Mouse (Mus musculus) cerebral cortex, adult 2 months (tissue): ENCODE data around the gene Mta2.

Experiments
- WGBS: fragments of 180-500 bp; shearing (Covaris S2); methylation state at CpG from one replicate; pipeline ENCODE4 v1.1.7; 2018; 5-methylcytosine and 5-hydroxymethylcytosine counted together

Gene Mta2

DNA sequence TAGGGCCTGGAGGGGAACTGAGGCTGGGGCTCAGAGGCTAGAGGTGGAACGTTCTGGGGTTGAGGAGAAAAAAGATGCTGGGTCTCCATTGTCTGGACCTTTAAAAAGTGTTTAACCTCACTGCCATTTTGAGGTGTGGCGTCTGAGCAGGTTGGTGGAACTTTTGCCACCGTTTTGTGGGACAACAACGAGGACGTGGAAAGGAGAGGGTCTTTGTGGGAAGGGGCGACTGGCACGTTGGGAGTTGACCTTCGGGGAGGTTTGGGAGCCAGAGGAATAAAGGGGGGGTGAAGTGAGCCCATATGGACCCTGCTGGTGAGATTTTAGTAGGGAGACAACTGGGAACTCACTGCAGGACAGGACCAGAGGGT, 25.7 kb downstream of the Mta2 start:
- WGBS: 0% methylated on average over 8 of the region's 8 CpGs

DNA sequence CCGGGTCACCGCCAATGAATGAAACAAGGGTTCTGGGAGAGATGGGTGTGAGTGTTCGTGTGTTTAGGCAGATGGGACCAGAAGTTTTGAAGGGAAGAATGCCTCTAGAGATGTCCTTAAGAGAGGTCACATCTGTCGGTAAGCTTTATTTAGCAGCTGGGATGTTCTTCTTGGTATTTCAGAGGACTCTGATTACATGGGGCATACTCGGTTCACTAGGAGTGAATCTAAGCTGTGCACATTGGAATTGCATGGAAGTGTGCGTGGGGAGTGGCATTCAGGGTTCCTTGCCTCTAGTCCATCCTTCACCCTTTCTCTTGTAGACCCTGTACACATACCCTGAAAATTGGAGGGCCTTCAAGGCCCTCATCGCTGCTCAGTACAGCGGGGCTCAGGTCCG, 26.2 kb downstream of the Mta2 start:
- 6% methylated on average over 9 of the region's 9 CpGs for WGBS

DNA sequence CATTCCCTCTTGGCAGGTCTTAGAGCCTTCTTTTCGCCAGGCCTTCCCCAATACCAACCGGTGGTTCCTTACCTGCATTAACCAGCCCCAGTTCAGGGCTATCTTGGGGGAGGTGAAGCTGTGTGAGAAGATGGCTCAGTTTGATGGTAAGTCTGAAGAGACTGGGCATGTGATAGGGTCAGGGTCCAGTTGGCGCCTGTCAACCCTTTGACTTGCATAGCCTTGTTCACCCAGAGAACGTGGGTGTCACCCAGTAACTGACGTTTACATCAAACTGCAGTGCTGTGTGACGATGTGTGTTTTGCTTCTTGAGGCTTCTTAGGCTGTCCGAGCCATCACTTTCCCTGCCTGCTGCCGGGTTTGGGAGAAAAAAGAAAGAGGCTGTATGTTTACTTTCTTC, 30.8 kb downstream of the Mta2 start:
- WGBS: 86% methylated on average over 8 of the region's 8 CpGs

DNA sequence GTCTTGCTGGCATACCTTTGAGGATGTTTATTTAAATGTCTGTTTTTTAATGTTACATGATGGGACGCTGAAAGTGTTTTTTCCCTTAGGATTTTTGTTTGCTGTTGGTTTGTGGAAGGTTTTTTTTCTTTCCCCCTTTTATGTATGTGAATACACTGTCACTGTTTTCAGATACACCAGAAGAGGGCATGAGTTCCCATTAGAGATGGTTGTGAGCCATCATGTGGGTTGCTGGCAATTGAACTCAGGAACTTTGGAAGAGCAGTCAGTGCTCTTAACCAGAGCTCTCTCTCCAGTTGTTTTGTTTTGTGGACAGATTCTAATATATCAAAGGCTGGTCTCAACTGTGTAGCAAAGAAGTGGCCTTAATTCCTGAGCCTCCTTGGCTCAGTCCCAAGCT, 33.0 kb downstream of the Mta2 start:
- 92% methylated on average over 1 of the region's 1 CpGs for WGBS

DNA sequence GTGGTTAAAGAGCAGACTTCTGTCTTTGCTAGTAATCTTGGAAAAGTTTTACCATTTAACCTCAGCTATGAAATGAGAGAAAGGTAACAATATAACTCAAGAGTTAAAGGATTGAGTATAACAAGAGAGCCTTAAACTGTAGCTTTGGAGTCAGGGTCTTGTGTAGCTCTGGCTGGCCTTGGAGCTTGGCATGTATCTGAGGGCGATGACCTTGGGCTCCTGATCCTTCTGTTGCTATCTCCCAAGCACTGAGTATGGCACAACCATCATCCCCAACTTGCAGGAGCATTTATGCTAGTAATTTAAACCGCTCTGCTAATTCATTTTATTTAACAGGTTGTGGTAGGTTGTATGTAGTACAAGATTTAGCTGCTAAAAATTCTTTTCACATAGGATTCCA, 33.8 kb downstream of the Mta2 start:
- 95% methylated on average over 2 of the region's 2 CpGs for WGBS

DNA sequence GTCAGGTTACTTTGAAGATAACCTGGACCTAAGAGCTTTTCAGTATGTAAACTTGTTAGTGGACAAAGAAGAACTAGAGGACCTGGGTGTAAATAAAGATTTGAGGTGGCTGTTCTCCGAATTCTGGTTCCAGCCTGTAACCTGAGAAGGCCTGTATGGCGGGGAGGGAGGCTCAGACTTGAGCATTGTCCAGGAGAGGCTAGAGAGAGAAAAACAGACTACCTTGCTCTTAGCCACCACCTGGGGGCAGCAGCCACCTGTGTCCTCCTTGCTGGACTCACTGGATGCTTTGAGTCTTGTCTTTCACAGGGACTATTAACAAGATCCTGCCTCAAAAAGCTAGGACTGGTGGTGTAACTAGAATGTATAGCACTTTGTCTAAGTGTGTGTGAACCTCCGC, 34.9 kb downstream of the Mta2 start:
- WGBS: 57% methylated on average over 3 of the region's 3 CpGs

DNA sequence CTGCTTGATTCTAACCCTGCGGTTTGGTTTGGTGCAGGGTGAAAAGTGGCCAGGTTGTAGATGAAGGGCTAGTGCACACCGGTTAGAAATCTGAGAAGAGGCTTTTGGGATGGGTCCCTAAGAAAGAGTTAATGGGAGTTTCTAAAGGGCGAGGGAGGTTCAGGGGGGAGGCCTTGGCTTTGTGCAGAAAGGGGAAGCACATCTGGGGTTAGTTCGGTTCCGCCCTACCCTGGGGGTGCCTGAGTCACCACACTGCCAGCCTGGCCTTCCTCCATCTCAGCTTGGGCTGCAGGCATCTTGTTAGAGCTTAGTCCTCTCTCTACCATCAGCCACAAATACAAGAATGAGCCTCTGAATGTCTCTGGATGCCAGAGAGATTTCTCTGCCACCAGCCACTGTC, 39.1 kb downstream of the Mta2 start:
- WGBS: 59% methylated on average over 5 of the region's 5 CpGs

DNA sequence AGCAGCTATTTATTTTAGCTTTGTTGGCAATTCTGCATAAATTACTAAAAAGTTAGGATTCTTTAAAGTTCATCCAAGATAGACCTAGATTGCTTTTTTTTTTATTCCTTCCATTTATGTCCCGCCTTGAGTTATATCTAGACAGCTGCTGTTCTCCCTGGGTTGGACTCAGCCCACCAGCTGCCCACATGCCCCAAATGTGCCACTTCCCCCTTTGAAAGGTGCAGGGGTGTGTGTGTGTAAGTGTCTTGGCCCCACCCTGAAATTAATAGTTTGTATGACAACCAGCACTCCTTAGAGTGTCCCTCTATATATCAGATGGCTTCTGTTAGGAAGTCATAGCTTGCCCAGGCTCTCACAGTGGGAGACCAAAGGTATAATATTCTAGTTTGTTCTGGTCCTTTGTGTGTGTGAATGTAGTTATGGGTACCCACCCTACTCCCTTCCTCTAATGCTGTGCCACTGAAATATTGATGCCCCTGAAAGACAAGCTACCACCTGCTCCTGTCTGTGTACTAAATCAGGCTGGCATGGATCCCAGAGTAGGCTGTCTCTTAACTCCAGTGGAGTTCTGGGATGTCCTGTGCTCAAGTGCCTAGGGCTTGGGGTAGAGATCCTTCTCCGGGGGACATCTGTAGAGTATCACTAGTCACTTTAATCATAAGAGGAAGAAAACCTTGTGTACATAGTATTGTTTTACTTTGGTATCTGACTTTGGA, 39.9 kb downstream of the Mta2 start:
- 49% methylated on average over 2 of the region's 2 CpGs for WGBS

DNA sequence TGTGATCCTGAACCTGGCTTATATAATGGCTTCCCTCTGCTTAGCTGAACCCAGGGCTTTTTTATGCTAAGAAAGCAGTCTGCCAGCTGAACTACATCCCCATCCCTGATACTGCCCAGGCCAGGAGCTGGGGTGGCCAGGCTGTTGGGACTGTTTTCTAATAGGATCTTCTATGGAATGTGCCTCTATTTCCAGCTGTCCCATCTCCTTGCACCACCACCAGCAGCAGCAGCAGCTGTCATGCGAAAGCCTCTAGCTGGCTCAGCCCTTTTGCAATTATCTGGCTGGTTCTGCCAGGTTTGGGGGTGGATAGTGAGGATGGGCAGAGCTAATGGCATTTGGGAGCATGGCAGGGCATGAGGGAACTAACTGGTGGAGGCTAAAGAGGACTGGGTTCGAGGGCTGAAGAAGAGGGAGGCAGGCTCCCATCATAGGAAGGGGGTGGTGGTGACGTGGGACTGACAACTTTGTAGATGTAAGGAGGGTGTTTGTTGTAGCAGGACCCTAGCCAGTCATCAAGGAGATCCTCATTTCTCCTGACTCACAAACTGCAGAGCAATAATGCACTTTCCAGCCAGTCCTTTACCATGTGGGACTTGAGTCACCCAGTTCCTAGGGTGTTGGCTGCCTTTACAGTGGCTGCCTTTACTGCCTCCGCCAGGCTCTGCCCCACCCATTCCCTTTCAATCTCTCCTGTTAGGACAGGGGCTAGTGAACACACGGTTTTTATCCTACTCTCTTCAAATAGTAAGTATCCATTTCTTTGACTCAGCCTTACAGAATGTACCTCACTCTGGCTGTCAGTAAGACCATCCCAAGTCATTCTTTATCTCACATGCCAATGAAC, 40.9 kb downstream of the Mta2 start:
- WGBS: 61% methylated on average over 5 of the region's 5 CpGs

DNA sequence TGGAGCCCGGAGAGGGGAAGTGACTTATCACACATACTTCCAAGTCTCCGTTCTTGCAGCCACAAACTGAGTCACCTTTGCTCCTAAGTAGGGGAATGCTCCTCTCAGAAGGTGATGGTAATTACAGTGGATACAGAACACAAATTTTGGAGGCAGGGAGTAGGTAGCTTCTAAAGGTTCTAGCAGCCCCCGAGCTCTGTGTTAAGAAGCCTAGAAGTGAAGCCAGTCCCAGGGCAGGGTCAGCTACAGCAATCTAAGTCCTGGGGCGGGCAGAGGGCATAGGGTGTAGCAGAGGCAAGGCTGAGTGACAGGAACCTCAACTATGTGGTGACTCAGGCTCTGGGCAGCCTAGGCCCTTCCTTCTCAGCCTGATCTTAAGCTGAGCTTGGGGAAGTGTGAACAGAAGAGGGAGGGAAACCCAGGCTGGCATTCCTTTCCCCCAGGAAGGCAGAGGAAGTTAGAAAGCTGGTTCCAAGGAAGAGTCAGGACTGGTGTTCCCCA, 41.5 kb downstream of the Mta2 start:
- WGBS: 61% methylated on average over 4 of the region's 4 CpGs

DNA sequence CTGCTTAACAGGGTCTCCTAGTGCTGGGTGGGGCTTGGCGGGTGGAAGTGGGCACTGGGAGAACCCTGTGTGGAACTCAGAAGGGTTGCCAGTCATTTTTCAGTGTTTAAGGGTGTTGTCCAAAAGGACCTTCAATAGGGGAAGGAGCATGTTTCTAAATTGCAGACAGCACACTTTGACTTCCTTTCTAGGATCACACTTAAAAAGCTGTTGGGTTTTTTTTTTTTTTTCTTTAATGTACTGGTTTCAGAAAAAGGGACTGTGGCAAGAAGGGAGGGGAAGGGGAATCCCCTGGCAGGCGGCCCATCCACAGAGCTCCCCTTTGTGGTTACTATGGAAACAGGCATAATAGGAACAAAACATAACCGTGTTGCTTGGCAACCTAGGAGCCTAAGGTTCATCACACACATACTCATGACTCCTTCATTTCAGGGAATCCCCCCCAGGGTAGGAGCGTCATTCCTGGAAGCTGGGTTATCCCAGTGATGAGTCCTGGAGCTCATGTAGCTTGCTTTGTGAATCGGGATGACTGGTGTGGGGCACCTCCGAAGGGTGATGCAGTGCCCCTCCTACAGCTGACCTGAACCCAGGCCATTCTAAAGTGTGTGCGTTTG, 42.7 kb downstream of the Mta2 start:
- WGBS: 12% methylated on average over 7 of the region's 7 CpGs

DNA sequence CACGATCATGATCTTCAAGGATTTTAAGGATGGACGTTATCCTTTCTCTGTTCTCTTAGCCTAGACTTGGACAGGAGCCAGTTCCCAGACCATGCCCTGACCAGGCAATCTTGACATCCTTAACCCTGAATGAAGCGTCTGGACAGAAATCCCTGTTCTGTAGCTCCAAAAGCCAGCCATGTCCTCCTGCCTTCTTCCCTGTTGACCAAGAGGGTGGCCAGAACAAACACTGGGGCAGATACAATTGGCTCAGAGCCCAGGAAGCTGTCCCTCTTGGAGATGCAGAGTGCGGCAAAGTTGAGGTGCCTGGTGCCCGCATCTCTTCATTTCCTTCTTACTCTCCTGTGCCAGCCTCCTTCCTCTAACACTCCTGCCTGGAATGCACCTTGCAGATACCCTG, 44.2 kb downstream of the Mta2 start:
- 73% methylated on average over 5 of the region's 5 CpGs for WGBS

DNA sequence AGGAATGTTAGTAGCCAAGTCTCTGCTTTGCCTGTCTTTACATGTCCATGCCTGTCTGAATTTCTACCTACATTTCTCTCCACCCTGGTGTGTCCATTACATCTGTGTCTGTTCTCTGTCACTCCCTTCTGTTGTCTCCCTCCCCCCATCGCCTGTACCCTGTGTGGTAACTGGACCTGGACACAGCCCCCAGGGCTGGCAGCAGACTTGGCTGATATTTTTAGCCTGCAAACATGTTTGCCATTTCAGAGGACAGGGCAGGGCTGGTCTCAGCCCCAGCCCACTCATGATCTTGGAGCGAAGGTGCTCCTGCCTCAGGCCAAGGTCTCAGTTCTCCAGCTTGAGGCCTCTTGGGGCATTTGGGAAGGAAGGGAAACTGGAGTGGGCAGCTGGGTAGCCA, 46.1 kb downstream of the Mta2 start:
- 87% methylated on average over 2 of the region's 2 CpGs for WGBS

DNA sequence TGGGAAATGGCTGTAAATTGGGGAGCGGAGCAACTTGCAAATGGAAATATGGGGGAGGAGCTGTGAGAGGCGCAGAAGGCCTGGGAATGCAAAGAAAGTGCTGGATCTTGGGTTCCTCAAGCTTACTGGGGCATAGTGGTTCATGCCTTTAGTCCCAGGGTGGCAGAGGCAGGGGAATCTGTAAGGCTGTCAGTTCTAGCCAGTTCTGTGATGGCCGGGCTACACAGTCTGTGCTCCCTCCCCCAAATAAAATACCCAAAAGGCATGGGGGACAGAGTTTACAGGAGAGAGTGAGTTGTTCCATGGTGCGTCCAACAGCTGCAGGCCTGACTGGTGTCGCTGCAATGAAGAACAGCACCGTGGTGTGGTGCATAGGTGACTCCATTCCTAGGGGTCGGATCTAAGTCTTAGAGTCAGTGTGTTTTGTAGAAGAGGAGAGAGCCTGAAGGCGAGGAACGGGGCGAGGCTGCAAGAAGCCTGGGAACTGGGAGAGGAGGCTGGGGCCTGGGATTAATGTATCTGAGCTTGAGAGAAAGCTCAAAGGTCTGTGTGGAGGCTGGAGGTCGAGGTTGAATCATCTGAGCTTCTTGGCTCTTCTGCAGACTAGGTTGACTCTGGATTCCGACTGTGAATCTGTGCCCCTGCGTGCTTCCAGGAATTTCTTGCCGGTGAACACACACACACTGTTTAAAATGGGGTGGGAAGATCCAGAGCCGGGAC, 46.8 kb downstream of the Mta2 start:
- 59% methylated on average over 15 of the region's 15 CpGs for WGBS

DNA sequence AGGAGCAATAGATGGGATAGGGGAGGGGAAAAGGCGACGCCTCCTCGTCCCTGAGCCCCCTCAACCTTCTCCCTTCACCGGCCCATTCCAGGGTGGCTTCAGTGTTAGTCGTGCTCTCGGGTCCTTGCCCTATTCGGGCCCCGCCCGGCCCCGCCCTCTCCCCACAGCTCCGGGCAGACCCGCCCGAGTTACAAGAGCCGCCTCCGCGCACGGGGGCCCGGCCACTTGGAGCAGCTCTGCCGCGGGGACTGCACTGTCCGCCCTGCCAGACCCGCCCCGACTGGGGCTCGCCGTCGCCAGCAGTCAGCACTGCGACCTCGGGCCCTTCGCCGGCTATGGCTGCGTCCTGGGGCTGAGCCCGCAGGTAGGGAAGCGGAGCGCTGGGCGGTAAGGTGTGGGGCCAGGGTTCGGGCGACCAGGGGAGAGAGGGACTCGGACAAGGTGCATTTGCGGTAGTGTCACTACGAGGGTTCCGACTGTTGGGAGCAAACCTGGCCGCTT, 47.4 kb downstream of the Mta2 start, which contains the start of gene Ahnak:
Gene Ahnak, plus strand, starts transcription at position 219 of the 501 bp plus-strand sequence.
- WGBS: 1% methylated on average over 42 of the region's 42 CpGs

DNA sequence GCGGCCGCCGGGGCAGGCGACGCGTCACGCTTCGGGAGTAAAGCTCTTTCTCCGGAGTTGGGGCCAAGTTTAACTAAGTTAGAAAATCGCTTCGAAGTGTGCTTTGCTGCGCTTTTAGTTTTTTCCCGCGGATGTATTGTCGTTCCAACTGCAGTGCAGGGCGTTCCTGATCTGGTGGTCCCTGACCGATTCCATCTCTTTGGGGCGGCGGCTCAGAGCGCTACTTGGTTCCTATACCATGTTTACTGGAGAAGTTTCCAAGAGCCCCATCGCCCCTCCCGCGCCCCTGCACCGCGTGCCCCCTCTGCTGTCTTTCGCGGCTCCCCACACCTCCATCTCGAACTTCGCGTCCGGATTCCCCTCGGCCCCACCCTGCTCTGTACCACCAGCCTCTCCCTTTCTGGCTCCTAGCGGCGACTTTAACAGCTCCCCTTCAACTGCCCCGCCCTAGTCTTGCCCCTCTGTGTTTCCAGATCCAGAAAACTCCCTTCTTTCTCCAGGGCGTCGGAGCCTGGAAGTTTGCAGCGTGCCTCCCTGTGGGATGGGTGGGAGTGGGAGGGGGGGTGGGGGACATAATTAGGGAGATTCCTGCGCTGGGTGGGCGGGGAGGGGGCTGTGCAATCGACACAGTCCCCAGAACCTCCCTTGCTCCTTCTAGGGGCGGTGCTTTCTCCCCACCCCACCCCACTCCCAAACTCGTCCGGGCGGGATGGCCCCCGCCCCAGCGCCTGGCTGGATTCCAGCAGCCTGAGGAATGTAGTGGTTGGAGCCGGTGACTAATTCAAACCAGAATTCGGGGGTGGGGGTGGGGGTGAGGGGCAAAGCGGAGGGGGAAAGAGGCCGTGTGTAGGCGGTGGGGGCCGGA, 48.1 kb downstream of the Mta2 start:
- under 1% methylated on average over 53 of the region's 53 CpGs for WGBS

DNA sequence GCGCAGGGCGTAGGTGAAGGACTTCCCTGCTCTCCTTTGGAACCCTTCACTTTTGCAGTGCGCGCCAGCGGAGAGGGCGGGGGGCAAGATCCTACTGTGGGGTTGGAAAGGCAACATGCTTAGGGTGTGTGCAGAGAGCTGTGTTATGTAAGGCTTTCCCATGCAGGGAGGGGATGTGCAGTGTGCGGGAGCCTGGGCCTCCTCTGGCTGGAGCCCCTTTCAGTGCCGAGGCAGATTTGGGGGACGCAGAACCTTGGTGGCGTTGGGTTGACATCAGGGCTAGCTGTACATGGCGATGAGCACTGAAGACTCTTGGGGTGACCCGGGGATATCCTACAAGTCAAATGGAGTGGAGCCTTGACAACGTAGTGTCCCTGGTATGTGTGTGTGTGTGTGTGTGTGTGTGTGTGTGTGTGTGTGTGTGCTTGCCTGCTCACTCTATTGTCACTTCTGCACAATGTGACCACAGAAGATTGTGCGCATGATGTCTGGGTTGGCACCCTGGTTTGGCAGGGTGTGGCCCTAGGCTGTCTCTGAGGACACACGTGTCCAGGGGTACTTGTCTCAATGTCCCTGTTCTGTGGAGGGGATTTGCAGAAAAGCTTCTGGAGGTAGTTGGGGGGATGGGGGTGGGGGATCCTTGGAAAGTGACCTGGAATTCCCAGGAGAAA, 48.9 kb downstream of the Mta2 start:
- WGBS: 32% methylated on average over 15 of the region's 15 CpGs

DNA sequence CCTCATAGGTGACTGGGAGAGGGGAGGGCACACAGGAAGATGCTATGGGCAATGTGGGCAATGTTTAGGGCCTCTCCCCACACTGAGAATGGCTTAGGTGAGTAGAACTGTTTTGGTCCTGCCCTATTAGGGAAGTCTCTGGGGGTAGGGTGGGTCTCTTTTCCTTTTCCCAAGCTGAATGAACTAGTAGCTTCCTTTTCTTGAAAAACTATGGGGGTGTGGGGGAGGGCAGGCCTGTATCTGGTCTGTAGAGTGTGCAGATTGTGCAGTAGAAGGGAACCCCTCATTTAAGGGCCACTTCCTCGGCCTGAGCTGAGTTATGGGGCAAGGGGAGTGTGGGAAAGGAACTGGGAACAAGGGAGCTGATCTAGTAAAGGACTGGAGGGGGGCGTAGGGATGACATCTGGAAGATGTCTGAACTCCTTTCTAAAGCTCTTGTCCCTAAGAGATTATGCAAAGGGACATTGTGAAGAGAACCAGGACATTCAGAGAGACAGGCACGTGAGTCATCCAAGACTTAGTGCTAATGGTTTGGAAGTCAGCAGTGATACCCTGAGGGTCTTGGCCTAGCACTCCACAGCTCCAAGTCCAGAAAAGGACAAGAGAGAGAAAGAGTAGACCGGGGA, 49.7 kb downstream of the Mta2 start:
- WGBS: 79% methylated on average over 4 of the region's 4 CpGs

DNA sequence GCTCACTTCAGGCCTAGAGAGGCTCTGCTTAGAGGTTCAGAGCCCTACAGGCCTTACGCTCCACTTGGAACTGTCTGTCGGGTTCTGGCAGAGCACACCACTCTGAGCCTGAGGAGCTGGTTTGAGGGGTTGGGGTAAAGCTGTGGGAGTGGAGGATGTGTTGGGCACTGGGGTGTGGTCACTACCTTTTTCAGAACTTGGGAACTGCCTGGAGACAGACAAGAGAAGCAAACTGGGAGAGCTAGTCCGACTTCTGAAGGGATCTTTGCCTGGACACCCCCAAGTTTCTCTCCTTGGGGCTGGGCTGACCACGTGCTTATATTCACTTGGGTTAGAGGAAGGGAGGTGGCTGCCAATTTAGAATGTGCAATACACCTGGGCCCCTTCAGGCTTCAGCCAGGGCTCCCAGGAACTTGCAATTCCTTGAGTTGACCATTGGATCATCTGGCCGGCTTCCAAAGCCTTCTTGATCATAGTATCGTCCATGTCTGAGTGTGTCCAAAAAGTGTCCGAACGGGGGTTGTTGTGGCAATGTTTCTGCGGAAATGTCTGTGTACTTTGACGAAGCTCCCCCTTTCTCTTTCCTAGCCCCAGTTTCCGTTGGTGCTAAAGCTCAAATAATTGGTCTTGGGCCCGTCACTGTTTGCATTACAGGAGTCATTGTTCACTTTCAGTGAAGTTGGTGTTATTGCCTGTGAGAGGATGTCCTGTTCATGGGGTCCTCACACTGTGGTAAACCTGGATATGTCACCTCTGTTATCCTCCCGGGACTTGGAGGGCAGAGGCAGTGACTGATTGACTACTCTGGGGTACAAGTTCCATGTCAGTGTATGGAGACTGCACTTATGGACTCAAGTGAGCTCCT, 50.4 kb downstream of the Mta2 start:
- WGBS: 77% methylated on average over 13 of the region's 13 CpGs
